Mouse (Mus musculus) ES-Bruce4 (cell line): ENCODE measurements around the gene Tmtc4. TPM values are rescaled to one million over a fixed set of nuclear protein-coding genes. Genes with fewer than 3 reads are reported as not detected.

ENCODE experiments used
- H3K27ac ChIP-seq: 2 replicates; pipeline ENCODE4 v1.5.1; 2012; ENCODE audit warnings: low read length, inconsistent platforms; ENCODE audit not compliant: insufficient read depth
- H3K27me3 ChIP-seq: 2 replicates; pipeline ENCODE4 v1.6.1; 2012; ENCODE audit warnings: mild to moderate bottlenecking, low read length, inconsistent platforms; ENCODE audit not compliant: control insufficient read depth, poor library complexity, insufficient read depth, severe bottlenecking
- H3K36me3 ChIP-seq: 2 replicates; pipeline ENCODE4 v1.6.1; 2012; ENCODE audit warnings: inconsistent platforms, mild to moderate bottlenecking, low read length, moderate library complexity; ENCODE audit not compliant: control insufficient read depth, poor library complexity, insufficient read depth, severe bottlenecking
- H3K4me1 ChIP-seq: one replicate; pipeline ENCODE4 v1.8.1; 2011; ENCODE audit warnings: low read length; ENCODE audit not compliant: control insufficient read depth, insufficient read depth
- H3K4me3 ChIP-seq: 2 replicates; pipeline ENCODE4 v1.5.1; 2011; ENCODE audit warnings: low read depth, mild to moderate bottlenecking, low read length
- H3K9ac ChIP-seq: 2 replicates; pipeline ENCODE4 v1.6.1; 2012; ENCODE audit warnings: low read depth, mild to moderate bottlenecking, inconsistent platforms; ENCODE audit not compliant: poor library complexity, severe bottlenecking
- H3K9me3 ChIP-seq: replicated peaks from 2 replicates; pipeline ENCODE4 v1.6.1; 2012; ENCODE audit warnings: mild to moderate bottlenecking, low read length, inconsistent platforms; ENCODE audit not compliant: control insufficient read depth, poor library complexity, insufficient read depth, severe bottlenecking
- CTCF ChIP-seq: IDR thresholded peaks from one replicate; pipeline ENCODE4 v1.8.1; 2011; ENCODE audit warnings: low read depth, low read length
- EP300 ChIP-seq: IDR thresholded peaks from 2 replicates; pipeline ENCODE4 v1.6.1; 2011; ENCODE audit warnings: low read depth, low read length; ENCODE audit not compliant: insufficient read depth
- POLR2A ChIP-seq: IDR thresholded peaks from one replicate; pipeline ENCODE4 v1.8.1; 2011; ENCODE audit warnings: low read length; ENCODE audit not compliant: insufficient read depth
- polyA plus RNA-seq: library from polyadenylated mRNA; stranded (reverse); fragments of >200 nt; gene quantifications from 2 replicates; pipeline ENCODE4 v1.2.4, GENCODE M21; 2011; ENCODE audit warnings: low read depth; ENCODE audit not compliant: missing spikeins, insufficient read depth, insufficient read length

Tmtc4 gene
- polyA plus RNA-seq, 1 experiment = 20.7 TPM

- no peaks in the 10 kb centered on the region for H3K27me3 ChIP-seq
- TF ChIP-seq POLR2A (no peak), EP300 (no peak), CTCF (no peak)
- H3K36me3 ChIP-seq = no peaks in the 10 kb centered on the region
- H3K27ac ChIP-seq = no peak overlapping the region
- no peaks in the 10 kb centered on the region for H3K4me1 ChIP-seq
- no peak overlapping the region for H3K9ac ChIP-seq
- H3K9me3 ChIP-seq = no peaks in the 10 kb centered on the region
- H3K4me3 ChIP-seq = no peak overlapping the region
Measured at GRCm38 (mm10) chr14:122902136-122902535, 81.7 kb downstream of the Tmtc4 start.

DNA sequence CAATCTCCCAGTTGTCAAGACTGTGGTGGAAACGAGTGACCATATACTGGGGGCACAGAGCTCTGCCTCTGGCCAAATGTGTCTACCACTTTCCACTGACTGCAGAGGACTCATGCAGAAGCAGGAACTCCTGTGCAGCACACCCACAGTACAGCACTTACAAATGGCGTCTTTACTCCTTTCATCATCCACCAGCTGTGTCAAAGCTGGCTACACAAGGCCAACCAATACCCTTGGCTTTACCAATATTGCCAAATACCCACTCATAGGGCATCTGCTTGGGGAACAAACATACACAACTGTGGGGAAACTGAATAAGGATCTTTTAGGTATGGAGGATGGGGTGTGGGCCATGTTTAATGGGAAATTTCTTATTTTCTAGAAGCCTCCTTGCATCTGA, 82.1 kb downstream of the Tmtc4 start:
- no peak for TF ChIP-seq POLR2A
- Histone ChIP-seq H3K27ac (no peak overlapping the region), H3K4me3 (no peak overlapping the region), H3K9ac (no peak overlapping the region), H3K27me3 (no peaks in the 10 kb centered on the region), H3K36me3 (no peaks in the 10 kb centered on the region), H3K4me1 (no peaks in the 10 kb centered on the region), H3K9me3 (no peaks in the 10 kb centered on the region)

DNA sequence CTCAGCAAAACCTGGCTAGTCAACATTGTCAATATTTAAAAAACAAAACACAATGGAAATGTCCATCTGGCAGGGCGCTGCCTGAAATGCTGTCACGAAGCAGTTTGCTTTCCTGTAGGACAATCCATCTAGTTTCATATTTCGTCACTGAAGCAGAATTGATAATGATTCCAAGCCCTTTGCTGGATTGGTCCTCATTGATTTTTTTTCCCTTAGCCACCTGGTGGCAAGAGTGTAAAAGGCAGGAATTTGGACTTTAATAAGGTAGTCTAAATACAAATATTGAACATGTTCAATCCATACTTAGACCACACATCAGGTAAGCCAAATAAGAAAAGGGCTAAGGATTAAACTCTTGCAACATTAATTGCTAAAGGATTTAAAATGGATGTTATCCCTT, 82.7 kb downstream of the Tmtc4 start:
- Histone ChIP-seq H3K4me3 (no peak overlapping the region), H3K9ac (no peak overlapping the region), H3K27me3 (no peaks in the 10 kb centered on the region), H3K4me1 (no peaks in the 10 kb centered on the region), H3K27ac (no peak overlapping the region), H3K9me3 (no peaks in the 10 kb centered on the region), H3K36me3 (no peaks in the 10 kb centered on the region)
- TF ChIP-seq POLR2A (no peak), EP300 (no peak), CTCF (no peak)

GRCm38 (mm10) chr14:122900679-122901078, 83.2 kb downstream of the Tmtc4 start:
- no peak for TF ChIP-seq POLR2A
- TF ChIP-seq EP300 = no peak
- TF ChIP-seq CTCF = no peak
- H3K9ac ChIP-seq = no peak overlapping the region

DNA sequence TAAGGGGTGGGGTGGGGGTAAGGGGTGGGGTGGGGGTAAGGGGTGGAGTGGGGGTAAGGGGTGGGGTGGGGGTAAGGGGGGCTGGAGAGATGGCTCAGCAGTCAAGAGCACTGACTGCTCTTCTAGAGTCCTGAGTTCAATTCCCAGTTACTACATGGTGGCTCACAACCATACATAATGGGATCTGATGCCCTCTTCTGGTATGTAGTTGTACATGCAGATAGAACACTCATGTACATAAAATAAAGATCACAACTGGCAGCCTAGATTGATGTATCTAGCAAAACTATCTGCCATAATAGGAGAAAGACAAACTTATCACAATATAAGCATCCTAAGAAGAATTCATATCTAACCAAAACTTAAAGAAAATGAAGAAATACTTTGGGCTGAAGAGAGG, 85.3 kb downstream of the Tmtc4 start:
- TF ChIP-seq EP300 (no peak), CTCF (no peak), POLR2A (no peak)
- H3K4me1 ChIP-seq = no peaks in the 10 kb centered on the region
- no peaks in the 10 kb centered on the region for H3K36me3 ChIP-seq
- H3K4me3 ChIP-seq = no peak overlapping the region
- no peaks in the 10 kb centered on the region for H3K9me3 ChIP-seq
- H3K9ac ChIP-seq = no peak overlapping the region
- H3K27me3 ChIP-seq = no peaks in the 10 kb centered on the region
- no peak overlapping the region for H3K27ac ChIP-seq

More at GRCm38 (mm10) chr14:122900679-122901078, 83.2 kb downstream of the Tmtc4 start:
- Histone ChIP-seq H3K9me3 (no peaks in the 10 kb centered on the region), H3K4me3 (no peak overlapping the region), H3K27ac (no peak overlapping the region), H3K27me3 (no peaks in the 10 kb centered on the region), H3K36me3 (no peaks in the 10 kb centered on the region), H3K4me1 (no peaks in the 10 kb centered on the region)

- no peaks in the 10 kb centered on the region for H3K27me3 ChIP-seq
- H3K36me3 ChIP-seq = no peaks in the 10 kb centered on the region
- H3K27ac ChIP-seq = no peak overlapping the region
- no peak for TF ChIP-seq CTCF
- no peak for TF ChIP-seq EP300
- TF ChIP-seq POLR2A = no peak
- no peaks in the 10 kb centered on the region for H3K4me1 ChIP-seq
- H3K9me3 ChIP-seq = no peaks in the 10 kb centered on the region
- H3K4me3 ChIP-seq = no peak overlapping the region
- H3K9ac ChIP-seq = no peak overlapping the region
Measured at GRCm38 (mm10) chr14:122896106-122896505, 87.7 kb downstream of the Tmtc4 start.

DNA sequence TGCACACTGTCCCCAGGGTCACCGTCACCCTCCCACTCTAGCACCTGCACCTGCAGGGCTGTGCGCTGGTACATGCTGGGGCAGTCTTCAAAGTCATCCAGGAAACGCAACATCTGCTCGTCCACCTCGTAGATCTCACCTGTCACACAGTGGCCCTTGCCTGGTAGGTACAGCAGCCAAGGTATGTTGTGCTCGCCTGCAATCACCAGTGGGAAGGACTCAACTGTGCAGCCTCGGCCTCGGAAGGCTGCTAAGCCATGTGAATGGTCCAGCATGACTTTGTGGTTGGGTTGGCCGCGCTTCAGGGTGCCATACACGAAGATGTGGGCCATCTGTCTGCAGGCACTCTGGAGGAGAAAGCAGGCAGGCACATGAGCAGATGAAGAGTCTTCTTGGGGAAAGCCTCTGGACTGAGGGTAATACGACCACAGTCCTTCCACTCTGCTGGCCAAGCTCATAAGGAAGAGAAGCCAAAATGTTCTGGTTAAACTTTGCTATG, 92.3 kb downstream of the Tmtc4 start:
- TF ChIP-seq POLR2A = no peak
- TF ChIP-seq EP300 = no peak
- TF ChIP-seq CTCF = no peak
- Histone ChIP-seq H3K4me1 (no peaks in the 10 kb centered on the region), H3K4me3 (no peak overlapping the region), H3K27me3 (no peaks in the 10 kb centered on the region), H3K9ac (no peak overlapping the region), H3K36me3 (no peaks in the 10 kb centered on the region), H3K27ac (no peak overlapping the region), H3K9me3 (no peaks in the 10 kb centered on the region)
